ENCODE assay signal across 8 mouse cellular contexts in the genomic region with DNA sequence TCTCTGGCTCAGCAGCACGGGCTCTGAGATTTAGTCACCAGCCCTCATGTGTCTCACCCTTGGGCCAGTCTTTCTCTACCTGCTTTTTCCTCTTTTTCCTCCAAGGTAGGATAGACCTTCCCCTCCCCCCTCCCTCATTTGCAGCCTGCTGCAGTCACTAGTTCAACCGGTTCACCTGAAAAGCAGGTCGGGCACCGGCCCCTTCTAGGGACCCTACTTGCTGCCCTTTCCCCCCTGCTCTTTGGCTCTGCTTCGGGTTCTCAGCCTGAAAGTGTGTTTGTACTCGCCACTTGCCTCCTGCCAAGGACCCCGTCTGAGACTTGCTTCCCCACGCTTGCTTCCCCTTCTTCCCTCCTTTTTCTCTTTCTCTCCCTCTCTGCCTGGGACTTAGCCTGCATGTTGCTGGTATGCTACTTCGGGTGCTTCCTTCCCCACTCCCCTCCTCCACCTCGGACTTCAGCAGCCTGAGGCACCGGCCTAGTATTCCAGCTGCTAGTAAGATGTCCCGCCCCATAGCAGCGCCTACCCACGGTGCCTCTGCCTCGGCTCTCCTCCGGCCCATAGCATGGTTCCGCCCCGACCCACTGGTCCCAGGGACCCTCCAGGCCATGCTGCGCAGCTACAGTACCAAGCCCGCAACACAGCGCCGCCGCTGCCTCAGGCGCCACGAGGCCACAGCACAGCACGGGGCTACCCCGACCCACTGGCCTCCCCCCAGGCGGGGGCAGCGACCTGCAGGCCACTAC. TPM values are rescaled to one million over a fixed set of nuclear protein-coding genes. Genes with fewer than 3 reads are reported as not detected.
A peak's percentile ranks its signal among the peaks of the same experiment; 100 is the strongest.
DNase-seq lines count a peak whose midpoint lies in the region; ATAC-seq and TF ChIP-seq lines count a peak whose summit lies in the region.

No protein-coding gene starts in this region.

- no peaks in the 10 kb centered on the region for H3K9me3 ChIP-seq in intestine, embryonic 16.5 days (ENCODE audit: control insufficient read depth, low read length)
- no peaks in the 10 kb centered on the region for H3K9me3 ChIP-seq in lung, embryonic 14.5 days (ENCODE audit: low read depth, low read length)

- TF ChIP-seq CTCF in brain, embryonic 14.5 days (IDR thresholded peaks at IDR 0.05; ENCODE audit: borderline replicate concordance, extremely low read depth, insufficient read depth, insufficient read length): no peak
- TF ChIP-seq CTCF in lung, embryonic 14.5 days (IDR thresholded peaks at IDR 0.05; ENCODE audit: low read depth): peak; percentile 45

- peak; percentile 9 to 10 for DNase-seq in heart, adult 18-20 months
- DNase-seq in heart, adult 8-10 months (ENCODE audit: low spot score): no peak
- peak; percentile 56 for DNase-seq in brain, embryonic 14.5 days (ENCODE audit: low read depth)
- DNase-seq in frontal cortex, postnatal 36 days (ENCODE audit: low spot score in 2 of 2): peak; percentile 9 to 22
- peak; percentile 53 for DNase-seq in lung, embryonic 14.5 days
- peak; percentile 63 for DNase-seq in retina, postnatal 1 day
- DNase-seq in ovary, postnatal 10 days (ENCODE audit: low spot score): no peak

- TF ChIP-seq POLR2A in brain, embryonic 14.5 days (IDR thresholded peaks at IDR 0.05; ENCODE audit: borderline replicate concordance, extremely low read depth, insufficient read depth, insufficient read length, poor library complexity, severe bottlenecking): no peak

- peak overlapping the region; percentile 62 for H3K9ac ChIP-seq in intestine, embryonic 16.5 days (ENCODE audit: low read depth, low read length)
- peak overlapping the region; percentile 48 for H3K9ac ChIP-seq in lung, embryonic 14.5 days

- no peak overlapping the region for H3K27ac ChIP-seq in intestine, embryonic 16.5 days (ENCODE audit: low read length)
- H3K27ac ChIP-seq in lung, embryonic 14.5 days (ENCODE audit: low read depth): peak overlapping the region; percentile 24; the same call in 1 of the 2 replicates

- no peaks in the 10 kb centered on the region for H3K4me1 ChIP-seq in intestine, embryonic 16.5 days (ENCODE audit: control insufficient read depth, insufficient read depth, low read length)
- H3K4me1 ChIP-seq in lung, embryonic 14.5 days (ENCODE audit: insufficient read depth): no peaks in the 10 kb centered on the region

- peak overlapping the region; percentile 40 for H3K4me3 ChIP-seq in intestine, embryonic 16.5 days (ENCODE audit: low read length)
- H3K4me3 ChIP-seq in lung, embryonic 14.5 days (ENCODE audit: low read depth, low read length): peak overlapping the region; percentile 26

- H3K36me3 ChIP-seq in intestine, embryonic 16.5 days (ENCODE audit: control insufficient read depth, insufficient read depth, low read length): no peaks in the 10 kb centered on the region
- no peaks in the 10 kb centered on the region for H3K36me3 ChIP-seq in lung, embryonic 14.5 days (ENCODE audit: insufficient read depth)

- H3K4me2 ChIP-seq in intestine, embryonic 16.5 days (ENCODE audit: low read depth, low read length): peak overlapping the region; percentile 56
- H3K4me2 ChIP-seq in lung, embryonic 14.5 days: peak overlapping the region; percentile 59

- ATAC-seq in intestine, embryonic 16.5 days: peak; percentile 87
- ATAC-seq in lung, embryonic 14.5 days (ENCODE audit: insufficient read depth): peak; percentile 94

- 12% methylated on average over 29 of the region's 29 CpGs for WGBS in intestine, embryonic 16.5 days
- 15% methylated on average over 29 of the region's 29 CpGs for WGBS in lung, embryonic 14.5 days

- no peaks in the 10 kb centered on the region for H3K27me3 ChIP-seq in intestine, embryonic 16.5 days (replicated peaks; ENCODE audit: control insufficient read depth, insufficient read depth, low read length)
- no peaks in the 10 kb centered on the region for H3K27me3 ChIP-seq in lung, embryonic 14.5 days (ENCODE audit: insufficient read depth, low read length)

RNA-seq across cellular contexts. Expression of a gene that starts 36.2 kb away (rescaled TPM):
- total RNA-seq in heart, adult 18-20 months (2021): under 1 TPM; 0.67 to 0.77 TPM
- under 1 TPM; 0.54 to 0.91 (median 0.76) TPM for total RNA-seq in heart, adult 8-10 months (2022)
- polyA plus RNA-seq in brain, embryonic 14.5 days (2012; rRNA removed): 1.7 and 1.8 TPM in 2 replicates
- polyA plus RNA-seq in intestine, embryonic 16.5 days (2015; fragmentation: Nextera tagmentation; extraction: Ambion mirVana): 4.5 and 4.9 TPM in 2 replicates
- polyA plus RNA-seq in lung, embryonic 14.5 days (2014; fragmentation: Nextera tagmentation; extraction: Ambion mirVana): 8.7 and 10.6 TPM in 2 replicates

Comparison
In these comparisons a context has a peak if more than half of its experiments do, and no peak if none do; other contexts are left out.
1. DNase-seq: peak in heart, adult 18-20 months (2 of 2), brain, embryonic 14.5 days (single experiment), frontal cortex, postnatal 36 days (2 of 2), lung, embryonic 14.5 days (single experiment) and retina, postnatal 1 day (single experiment); none in heart, adult 8-10 months (single experiment) and ovary, postnatal 10 days (single experiment).